Mouse (Mus musculus) CH12.LX (cell line): Measurements from ENCODE around the gene Ryr3. TPM values are rescaled to one million over a fixed set of nuclear protein-coding genes. Genes with fewer than 3 reads are reported as not detected.

ENCODE experiments used
- DNase-seq: peaks from one replicate; pipeline ENCODE4 v3.0.0-alpha.2; 2013; ENCODE audit errors: extremely low read depth
- H3K27ac ChIP-seq: 2 replicates; pipeline ENCODE4 v1.5.1; 2012; ENCODE audit warnings: low read depth, mild to moderate bottlenecking, control low read depth, moderate library complexity; ENCODE audit not compliant: insufficient read depth
- H3K27me3 ChIP-seq: replicated peaks from 2 replicates; pipeline ENCODE3; 2012; ENCODE audit warnings: inconsistent platforms
- H3K36me3 ChIP-seq, 2 experiments: replicated peaks in 1 of 2; 2 replicates each; pipeline versions ENCODE3 to v1.6.1; 2012; ENCODE audit warnings: inconsistent platforms in 1 of 2, low read length in 1 of 2, mild to moderate bottlenecking in 1 of 2, mixed read lengths in 1 of 2, moderate library complexity in 1 of 2; ENCODE audit not compliant: control insufficient read depth in 1 of 2, insufficient read depth in 1 of 2
- H3K4me1 ChIP-seq, 2 experiments: 2 replicates each; pipeline ENCODE4 v1.6.1; 2012; ENCODE audit warnings: inconsistent platforms in 1 of 2, moderate library complexity in 1 of 2; ENCODE audit not compliant: insufficient read depth in 2 of 2, control insufficient read depth in 1 of 2
- H3K4me2 ChIP-seq: 2 replicates; pipeline ENCODE4 v1.6.1; 2012; ENCODE audit warnings: low read depth, mild to moderate bottlenecking, control low read depth; ENCODE audit not compliant: poor library complexity, insufficient read depth, severe bottlenecking
- H3K4me3 ChIP-seq, 3 experiments: fragments of 150-350 bp in 1 of 3; sonication (generic) in 1 of 3; replicated peaks in 1 of 3; 2 replicates each; pipeline versions ENCODE3 to v1.5.1; 2011 to 2012; ENCODE audit warnings: low read depth in 2 of 3, low read length in 2 of 3, mild to moderate bottlenecking in 2 of 3, moderate library complexity in 2 of 3, control low read depth in 1 of 3, improper control_type of control experiment in 1 of 3, inconsistent platforms in 1 of 3, mixed read lengths in 1 of 3; ENCODE audit not compliant: poor library complexity in 1 of 3
- H3K79me2 ChIP-seq: replicated peaks from 2 replicates; pipeline ENCODE4 v1.6.1; 2012; ENCODE audit warnings: mild to moderate bottlenecking, moderate library complexity; ENCODE audit not compliant: control insufficient read depth, poor library complexity, insufficient read depth, severe bottlenecking; ENCODE audit errors: extremely low read depth
- H3K9ac ChIP-seq: 2 replicates; pipeline ENCODE4 v1.6.1; 2012; ENCODE audit warnings: low read depth, mild to moderate bottlenecking, control low read depth, moderate library complexity; ENCODE audit not compliant: insufficient read depth
- H3K9me3 ChIP-seq: replicated peaks from 2 replicates; pipeline ENCODE3; 2012; ENCODE audit warnings: low read length, inconsistent platforms, mixed read lengths
- CHD2 ChIP-seq: IDR thresholded peaks from 2 replicates; pipeline ENCODE4 v1.6.1; 2011; ENCODE audit warnings: low read length, improper control_type of control experiment
- ELF1 ChIP-seq: IDR thresholded peaks from 2 replicates; pipeline ENCODE4 v1.6.1; 2014; ENCODE audit warnings: low read depth, mild to moderate bottlenecking, inconsistent platforms, low read length, improper control_type of control experiment
- EP300 ChIP-seq: IDR thresholded peaks from 2 replicates; pipeline ENCODE4 v1.6.1; 2011; ENCODE audit warnings: low read length, improper control_type of control experiment
- ETS1 ChIP-seq: conservative IDR thresholded peaks from 2 replicates; pipeline ENCODE4 v1.6.1; 2012; ENCODE audit warnings: low read depth, mild to moderate bottlenecking, inconsistent platforms, low read length, improper control_type of control experiment, moderate library complexity
- HCFC1 ChIP-seq: IDR thresholded peaks from 2 replicates; pipeline ENCODE4 v1.6.1; 2012; ENCODE audit warnings: low read depth, mild to moderate bottlenecking, inconsistent platforms, low read length, improper control_type of control experiment
- IRF4 ChIP-seq: IDR thresholded peaks from 2 replicates; pipeline ENCODE4 v1.6.1; 2014; ENCODE audit warnings: low read depth, mild to moderate bottlenecking, inconsistent platforms, low read length, improper control_type of control experiment
- JUN ChIP-seq: IDR thresholded peaks from 2 replicates; pipeline ENCODE4 v1.6.1; 2011; ENCODE audit warnings: low read depth, mild to moderate bottlenecking, low read length, improper control_type of control experiment, moderate library complexity; ENCODE audit not compliant: insufficient read depth
- MAX ChIP-seq: IDR thresholded peaks from 2 replicates; pipeline ENCODE4 v1.6.1; 2011; ENCODE audit warnings: low read length, improper control_type of control experiment
- MXI1 ChIP-seq: IDR thresholded peaks from 2 replicates; pipeline ENCODE4 v1.6.1; 2011; ENCODE audit warnings: mild to moderate bottlenecking, low read depth, low read length, improper control_type of control experiment
- NELFE ChIP-seq: IDR thresholded peaks from 2 replicates; pipeline ENCODE4 v1.6.1; 2011; ENCODE audit warnings: low read depth, low read length, improper control_type of control experiment
- NRF1 ChIP-seq: IDR thresholded peaks from 2 replicates; pipeline ENCODE4 v1.6.1; 2014; ENCODE audit warnings: low read depth, mild to moderate bottlenecking, inconsistent platforms, low read length, improper control_type of control experiment, moderate library complexity
- PAX5 ChIP-seq: IDR thresholded peaks from 2 replicates; pipeline ENCODE4 v1.6.1; 2012; ENCODE audit warnings: low read length, inconsistent platforms, mixed read lengths
- POLR2AphosphoS2 ChIP-seq: IDR thresholded peaks from 2 replicates; pipeline ENCODE4 v1.6.1; 2011; ENCODE audit warnings: low read depth, low read length, improper control_type of control experiment
- RAD21 ChIP-seq: IDR thresholded peaks from 2 replicates; pipeline ENCODE4 v1.6.1; 2011; ENCODE audit warnings: low read depth, mild to moderate bottlenecking, low read length, improper control_type of control experiment, moderate library complexity
- SIN3A ChIP-seq: IDR thresholded peaks from 2 replicates; pipeline ENCODE4 v1.6.1; 2012; ENCODE audit warnings: low read length, improper control_type of control experiment, inconsistent platforms
- TBP ChIP-seq: conservative IDR thresholded peaks from 2 replicates; pipeline ENCODE4 v1.6.1; 2011; ENCODE audit warnings: low read depth, low read length, improper control_type of control experiment
- UBTF ChIP-seq: IDR thresholded peaks from 2 replicates; pipeline ENCODE4 v1.6.1; 2012; ENCODE audit warnings: low read depth, mild to moderate bottlenecking, inconsistent platforms, low read length, improper control_type of control experiment, moderate library complexity
- ZC3H11A ChIP-seq: IDR thresholded peaks from 2 replicates; pipeline ENCODE4 v1.6.1; 2012; ENCODE audit warnings: low read depth, mild to moderate bottlenecking, inconsistent platforms, low read length, improper control_type of control experiment
- ZNF384 ChIP-seq: IDR thresholded peaks from 2 replicates; pipeline ENCODE4 v1.6.1; 2012; ENCODE audit warnings: low read depth, low read length, improper control_type of control experiment, inconsistent platforms
- dilution Hi-C: fragments of 300-500 bp; cut with MboI; formaldehyde crosslinking; loops from 2 replicates; pipeline ENCODE4 v1.14.3; 2020; ENCODE audit warnings: low sequenced_read_pairs; ENCODE audit not compliant: extremely low pct_unique_long_range_greater_than_20kb, extremely low pct_ligation_motif_present
- in situ Hi-C: fragments of 300-500 bp; cut with MboI; formaldehyde crosslinking; loops from 3 replicates; pipeline ENCODE4 v1.14.3; 2019; ENCODE audit warnings: low sequenced_read_pairs, low pct_ligation_motif_present, low pct_unique_long_range_greater_than_20kb, mixed read lengths
- polyA plus RNA-seq: library from polyadenylated mRNA; unstranded; fragments of >175 nt; gene quantifications from 2 replicates; pipeline ENCODE4 v1.2.1, GENCODE M21; 2012; ENCODE audit warnings: low read depth; ENCODE audit not compliant: insufficient read length
- total RNA-seq, 2 experiments: library from RNA; depleted of rRNA; stranded (reverse); fragments of 300-350 nt in 1 of 2; fragments of >200 nt in 1 of 2; gene quantifications; 2 replicates each; pipeline ENCODE4 v1.2.3; 2012 to 2014

Gene Ryr3
- total and polyA plus RNA-seq, 3 experiments = 0.08 to 0.40 (median 0.16) TPM

DNA sequence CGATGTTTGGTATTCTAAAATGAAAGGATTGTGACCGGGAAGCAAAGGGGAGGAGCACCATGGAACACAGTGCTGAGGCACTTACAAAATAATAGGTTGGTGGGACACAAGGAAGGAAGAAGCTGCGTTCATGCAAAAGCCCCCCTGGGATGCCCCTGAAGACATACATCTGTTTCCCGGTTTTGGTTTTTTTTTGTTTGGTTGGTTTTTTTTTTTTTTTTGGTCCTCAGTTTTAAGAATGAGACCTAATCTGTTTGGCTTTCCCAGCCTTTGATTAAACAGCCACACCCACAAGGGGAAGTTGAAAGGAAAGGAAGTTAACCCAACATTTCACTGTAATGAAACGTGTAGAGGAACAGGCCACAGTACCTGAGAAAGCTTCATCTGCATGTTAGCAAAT, 560.8 kb downstream of the Ryr3 start:
- DNase-seq = no peak
- Histone ChIP-seq H3K4me2 (peak overlapping the region; percentile 33; the same call in 1 of the 2 replicates), H3K9ac (no peak overlapping the region), H3K9me3 (no peaks in the 10 kb centered on the region), H3K36me3 (no peaks in the 10 kb centered on the region), H3K27me3 (no peaks in the 10 kb centered on the region), H3K4me1 (peaks cover 0 to 3% of the 10 kb centered on the region in 2 experiments; a peak in 2 of 4 replicates), H3K4me3 (no peak overlapping the region), H3K27ac (no peak overlapping the region), H3K79me2 (no peaks in the 10 kb centered on the region)
- dilution Hi-C loops (no loop called here), in situ Hi-C loops (no loop called here)
- TF ChIP-seq ZNF384 (0 out of 2 replicates have a peak, but pooled peaks have one; percentile 20), NRF1 (no peak)

- no peak overlapping the region for H3K27ac ChIP-seq
- no peak overlapping the region for H3K4me3 ChIP-seq
- no peaks in the 10 kb centered on the region for H3K9me3 ChIP-seq
- no peak for DNase-seq
- in situ Hi-C loops (no loop called here), dilution Hi-C loops (no loop called here)
- H3K4me1 ChIP-seq = peaks cover 0 to 3% of the 10 kb centered on the region in 2 experiments; a peak in 2 of 4 replicates
- H3K9ac ChIP-seq = no peak overlapping the region
- no peaks in the 10 kb centered on the region for H3K79me2 ChIP-seq
- H3K4me2 ChIP-seq = no peak overlapping the region
- H3K36me3 ChIP-seq = no peaks in the 10 kb centered on the region
- no peak for TF ChIP-seq ETS1
- TF ChIP-seq MAX = no peak
- no peak for TF ChIP-seq TBP
- TF ChIP-seq EP300 = no peak
- TF ChIP-seq UBTF = no peak
- no peak for TF ChIP-seq NELFE
- no peak for TF ChIP-seq JUN
- TF ChIP-seq, all 38 proteins: peak for 0
- H3K27me3 ChIP-seq = no peaks in the 10 kb centered on the region
These were observed 563.1 kb downstream of the Ryr3 start for GRCm38 (mm10) chr2:112653836-112654235.

GRCm38 (mm10) chr2:112637206-112637605, 579.7 kb downstream of the Ryr3 start:
- H3K27me3 ChIP-seq = no peaks in the 10 kb centered on the region
- no peak for TF ChIP-seq ZC3H11A
- TF ChIP-seq PAX5 = no peak
- TF ChIP-seq RAD21 = no peak
- no peak for TF ChIP-seq HCFC1
- no peak for TF ChIP-seq IRF4
- TF ChIP-seq NRF1 = no peak
- TF ChIP-seq SIN3A = no peak
- no peak for TF ChIP-seq MXI1
- no peak for TF ChIP-seq TBP
- no peak for TF ChIP-seq POLR2AphosphoS2
- no peak for TF ChIP-seq ELF1
- TF ChIP-seq CHD2 = no peak
- TF ChIP-seq EP300 = no peak
- in situ Hi-C loops = no loop called here
- H3K36me3 ChIP-seq = peaks cover 0 to 7% of the 10 kb centered on the region in 2 experiments
- no peaks in the 10 kb centered on the region for H3K9me3 ChIP-seq
- DNase-seq = no peak
- dilution Hi-C loops = no loop called here
- H3K4me1 ChIP-seq = peaks cover 0 to 16% of the 10 kb centered on the region in 2 experiments; a peak in 2 of 4 replicates
- no peak overlapping the region; the same call in 1 of the 2 replicates for H3K27ac ChIP-seq
- no peak overlapping the region for H3K4me3 ChIP-seq
- H3K4me2 ChIP-seq = no peak overlapping the region
- no peaks in the 10 kb centered on the region for H3K79me2 ChIP-seq
- no peak overlapping the region for H3K9ac ChIP-seq
